Mouse (Mus musculus) limb, embryonic 11.5 days (tissue): Measurements from ENCODE around the gene Pde10a. TPM values are rescaled to one million over a fixed set of nuclear protein-coding genes. Genes with fewer than 3 reads are reported as not detected.

Experiments
- ATAC-seq: fragments of 200-750 bp; cut with Nextera tagmentation; 2 replicates; pipeline ENCODE4 v1.8.0; 2017; ENCODE audit warnings: low read depth; ENCODE audit not compliant: insufficient number of reproducible peaks, low FRiP score, low TSS enrichment
- DNase-seq: peaks from one replicate; pipeline ENCODE4 v3.0.0-alpha.2; 2015; ENCODE audit warnings: low spot score
- H3K27ac ChIP-seq: fragments of 300-500 bp; sonication (generic); replicated peaks from 2 replicates; pipeline ENCODE4 v1.5.1; 2014; ENCODE audit warnings: low read depth, mild to moderate bottlenecking, low read length
- H3K27me3 ChIP-seq: fragments of 300-500 bp; sonication (generic); 2 replicates; pipeline ENCODE4 v1.6.1; 2014; ENCODE audit warnings: mild to moderate bottlenecking, low read length, mixed read lengths; ENCODE audit not compliant: control insufficient read depth, insufficient read depth
- H3K36me3 ChIP-seq: fragments of 300-500 bp; sonication (generic); 2 replicates; pipeline ENCODE4 v1.6.1; 2014; ENCODE audit warnings: mild to moderate bottlenecking, low read length, moderate library complexity, mixed read lengths; ENCODE audit not compliant: control insufficient read depth, insufficient read depth
- H3K4me1 ChIP-seq: fragments of 300-500 bp; sonication (generic); 2 replicates; pipeline ENCODE4 v1.6.1; 2014; ENCODE audit warnings: low read length, mixed read lengths; ENCODE audit not compliant: control insufficient read depth, insufficient read depth
- H3K4me2 ChIP-seq: fragments of 300-500 bp; sonication (generic); 2 replicates; pipeline ENCODE4 v1.6.1; 2014; ENCODE audit warnings: low read depth, mild to moderate bottlenecking, moderate library complexity; ENCODE audit not compliant: severe bottlenecking
- H3K4me3 ChIP-seq: fragments of 300-500 bp; sonication (generic); 2 replicates; pipeline ENCODE4 v1.5.1; 2014; ENCODE audit warnings: low read depth, low read length
- H3K9ac ChIP-seq: fragments of 300-500 bp; sonication (generic); 2 replicates; pipeline ENCODE4 v1.6.1; 2014; ENCODE audit warnings: mild to moderate bottlenecking, low read length
- H3K9me3 ChIP-seq: fragments of 300-500 bp; sonication (generic); 2 replicates; pipeline ENCODE4 v1.6.1; 2016; ENCODE audit warnings: low read length; ENCODE audit not compliant: control insufficient read depth
- WGBS: fragments of 180-500 bp; shearing (Covaris S2); extraction: QIAGEN DNeasy Blood & Tissue Kit; methylation state at CpG from one replicate; pipeline ENCODE4 v1.1.7; 2014; 5-methylcytosine and 5-hydroxymethylcytosine counted together
- polyA plus RNA-seq: library from polyadenylated mRNA; unstranded; fragments of >200 nt; fragmentation: Nextera tagmentation; extraction: Ambion mirVana; gene quantifications from 2 replicates; pipeline ENCODE4 v1.2.1, GENCODE M21; 2014

Pde10a gene
- polyA plus RNA-seq, 1 experiment from 2014 or later, result 0.77 TPM

- Histone ChIP-seq H3K4me1 (no peaks in the 10 kb centered on the region), H3K4me2 (no peak overlapping the region), H3K27me3 (no peaks in the 10 kb centered on the region), H3K4me3 (no peak overlapping the region), H3K9ac (no peak overlapping the region), H3K27ac (no peak overlapping the region), H3K9me3 (no peaks in the 10 kb centered on the region), H3K36me3 (no peaks in the 10 kb centered on the region)
- DNase-seq (no peak), ATAC-seq (no peak)
- 44% methylated on average over 12 of the region's 12 CpGs for WGBS
Measured at GRCm38 (mm10) chr17:8935604-8936003, 410.4 kb downstream of the Pde10a start.

- ATAC-seq (no peak), DNase-seq (no peak)
- Histone ChIP-seq H3K9ac (no peak overlapping the region), H3K9me3 (no peaks in the 10 kb centered on the region), H3K4me2 (no peak overlapping the region), H3K27ac (no peak overlapping the region), H3K4me1 (no peaks in the 10 kb centered on the region), H3K27me3 (no peaks in the 10 kb centered on the region), H3K36me3 (no peaks in the 10 kb centered on the region), H3K4me3 (no peak overlapping the region)
- WGBS, result 5% methylated on average over 4 of the region's 4 CpGs
Measured at GRCm38 (mm10) chr17:8936603-8937002, 411.4 kb downstream of the Pde10a start.

- H3K4me3 ChIP-seq, result no peak overlapping the region
- no peak overlapping the region for H3K4me2 ChIP-seq
- 81% methylated on average over 5 of the region's 5 CpGs for WGBS
- H3K27ac ChIP-seq, result no peak overlapping the region
- H3K27me3 ChIP-seq, result no peaks in the 10 kb centered on the region
- no peaks in the 10 kb centered on the region for H3K9me3 ChIP-seq
- DNase-seq (no peak), ATAC-seq (no peak)
- H3K36me3 ChIP-seq, result no peaks in the 10 kb centered on the region; the same call in 1 of the 2 replicates
- no peaks in the 10 kb centered on the region for H3K4me1 ChIP-seq
- no peak overlapping the region for H3K9ac ChIP-seq
Measured at GRCm38 (mm10) chr17:8951588-8951987, 426.4 kb downstream of the Pde10a start.

GRCm38 (mm10) chr17:8952951-8953350 lies 427.8 kb downstream of the Pde10a start:
- 83% methylated on average over 8 of the region's 8 CpGs for WGBS
- no peak for ATAC-seq
- no peaks in the 10 kb centered on the region for H3K9me3 ChIP-seq
- no peak for DNase-seq
- no peak overlapping the region for H3K9ac ChIP-seq
- no peak overlapping the region for H3K27ac ChIP-seq
- H3K4me1 ChIP-seq, result no peaks in the 10 kb centered on the region
- no peaks in the 10 kb centered on the region; the same call in 1 of the 2 replicates for H3K36me3 ChIP-seq
- H3K4me2 ChIP-seq, result no peak overlapping the region
- H3K27me3 ChIP-seq, result no peaks in the 10 kb centered on the region
- no peak overlapping the region for H3K4me3 ChIP-seq

- no peak overlapping the region for H3K4me2 ChIP-seq
- no peak overlapping the region for H3K9ac ChIP-seq
- H3K27me3 ChIP-seq, result no peaks in the 10 kb centered on the region
- no peaks in the 10 kb centered on the region for H3K36me3 ChIP-seq
- 94% methylated on average over 6 of the region's 6 CpGs for WGBS
- no peaks in the 10 kb centered on the region for H3K9me3 ChIP-seq
- ATAC-seq (no peak), DNase-seq (no peak)
- no peak overlapping the region for H3K27ac ChIP-seq
- no peak overlapping the region for H3K4me3 ChIP-seq
- H3K4me1 ChIP-seq, result no peaks in the 10 kb centered on the region
Measured at GRCm38 (mm10) chr17:8958125-8958524, 433.0 kb downstream of the Pde10a start.

GRCm38 (mm10) chr17:8960386-8960785 lies 435.2 kb downstream of the Pde10a start:
- Histone ChIP-seq H3K9me3 (no peaks in the 10 kb centered on the region), H3K4me3 (no peak overlapping the region), H3K36me3 (no peaks in the 10 kb centered on the region), H3K27ac (no peak overlapping the region), H3K4me2 (no peak overlapping the region), H3K27me3 (no peaks in the 10 kb centered on the region), H3K4me1 (no peaks in the 10 kb centered on the region), H3K9ac (no peak overlapping the region)
- ATAC-seq (no peak), DNase-seq (no peak)
- 92% methylated on average over 4 of the region's 4 CpGs for WGBS

- WGBS, result 93% methylated on average over 5 of the region's 5 CpGs
- H3K9me3 ChIP-seq, result no peaks in the 10 kb centered on the region
- no peak for ATAC-seq
Measured at GRCm38 (mm10) chr17:8961097-8961496, 435.9 kb downstream of the Pde10a start.

GRCm38 (mm10) chr17:8961644-8962043 lies 436.5 kb downstream of the Pde10a start:
- 81% methylated on average over 14 of the region's 14 CpGs for WGBS

More at GRCm38 (mm10) chr17:8961097-8961496, 435.9 kb downstream of the Pde10a start:
- Histone ChIP-seq H3K4me1 (no peaks in the 10 kb centered on the region), H3K4me3 (no peak overlapping the region), H3K36me3 (no peaks in the 10 kb centered on the region), H3K9ac (no peak overlapping the region), H3K27me3 (no peaks in the 10 kb centered on the region), H3K4me2 (no peak overlapping the region), H3K27ac (no peak overlapping the region)
- DNase-seq, result no peak

GRCm38 (mm10) chr17:8965177-8965576 lies 440.0 kb downstream of the Pde10a start:
- Histone ChIP-seq H3K9me3 (no peaks in the 10 kb centered on the region), H3K9ac (no peak overlapping the region), H3K27me3 (no peaks in the 10 kb centered on the region), H3K4me1 (no peaks in the 10 kb centered on the region), H3K4me3 (no peak overlapping the region), H3K4me2 (no peak overlapping the region), H3K27ac (no peak overlapping the region), H3K36me3 (no peaks in the 10 kb centered on the region; the same call in 1 of the 2 replicates)
- 92% methylated on average over 6 of the region's 6 CpGs for WGBS
- ATAC-seq, result no peak
- DNase-seq, result no peak

More at GRCm38 (mm10) chr17:8961644-8962043, 436.5 kb downstream of the Pde10a start:
- Histone ChIP-seq H3K36me3 (no peaks in the 10 kb centered on the region), H3K27me3 (no peaks in the 10 kb centered on the region), H3K27ac (no peak overlapping the region), H3K9ac (no peak overlapping the region), H3K4me3 (no peak overlapping the region), H3K9me3 (no peaks in the 10 kb centered on the region), H3K4me1 (no peaks in the 10 kb centered on the region), H3K4me2 (no peak overlapping the region)
- ATAC-seq (no peak), DNase-seq (no peak)
